30 mouse cellular contexts compared by ENCODE assay signal in the genomic region with DNA sequence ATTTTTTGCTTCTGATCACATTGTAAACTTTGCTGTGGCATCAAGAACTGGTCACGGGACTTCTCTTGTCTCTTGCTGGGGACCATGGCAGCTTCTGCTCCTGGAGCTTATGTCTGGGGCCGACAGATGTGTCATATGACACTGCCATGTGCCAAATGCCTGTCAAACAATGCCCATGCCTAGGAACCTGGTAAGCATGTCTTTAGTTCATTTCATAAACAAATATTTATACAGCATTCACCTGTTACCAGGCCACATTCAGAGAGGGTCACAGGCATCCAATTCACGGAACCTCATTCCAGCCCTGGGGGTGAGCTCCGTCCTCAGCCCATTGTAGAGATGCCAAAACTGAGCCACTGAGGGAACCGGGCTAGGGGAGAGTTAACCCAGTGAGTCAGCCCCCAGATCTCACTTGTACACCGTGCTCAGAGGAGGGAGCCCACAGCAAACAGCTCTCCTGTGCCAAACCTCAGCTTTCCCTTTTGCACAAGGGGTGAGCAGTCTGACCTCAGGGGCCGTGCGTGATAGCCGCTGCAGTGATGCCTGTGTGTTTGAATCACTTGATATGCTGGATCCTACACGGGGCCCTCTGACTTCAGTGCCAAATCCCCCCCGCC. TPM values are rescaled to one million over a fixed set of nuclear protein-coding genes. Genes with fewer than 3 reads are reported as not detected.
DNase-seq lines count a peak whose midpoint lies in the region; ATAC-seq and TF ChIP-seq lines count a peak whose summit lies in the region.
"Had no signal": no experiment of that assay in that cellular context is flagged by ENCODE, and none has a peak within 500 bp of the region (broad histone marks: within the 10 kb centered on the region; RNA-seq: fewer than 3 reads in every experiment).

No protein-coding gene starts in this region.

- H3K27me3 ChIP-seq in heart, embryonic 10.5 days (ENCODE audit: insufficient read depth, poor library complexity, severe bottlenecking), result no peaks in the 10 kb centered on the region
- H3K27me3 ChIP-seq in liver, postnatal 0 days (ENCODE audit: insufficient read depth, low read length), result no peaks in the 10 kb centered on the region
- H3K27me3 ChIP-seq in liver, embryonic 12.5 days (replicated peaks), result peaks cover 26% of the 10 kb centered on the region; the same call in 1 of the 2 replicates
- no peaks in the 10 kb centered on the region for H3K27me3 ChIP-seq in embryonic facial prominence, embryonic 10.5 days (replicated peaks; ENCODE audit: low read depth, poor library complexity, severe bottlenecking)
- H3K27me3 ChIP-seq: embryonic facial prominence, embryonic 13.5 days; limb, embryonic 12.5 days; midbrain, embryonic 15.5 days; stomach, embryonic 15.5 days had no signal

- TF ChIP-seq EP300 in liver, postnatal 0 days (IDR thresholded peaks at IDR 0.05; ENCODE audit: low read depth), result no peak

- no peak overlapping the region for H3K4me3 ChIP-seq in heart, embryonic 10.5 days
- no peak overlapping the region for H3K4me3 ChIP-seq in liver, postnatal 0 days (ENCODE audit: low read depth, low read length)
- no peak overlapping the region for H3K4me3 ChIP-seq in liver, embryonic 12.5 days
- no peak overlapping the region for H3K4me3 ChIP-seq in embryonic facial prominence, embryonic 10.5 days
- H3K4me3 ChIP-seq: embryonic facial prominence, embryonic 13.5 days; limb, embryonic 12.5 days; liver, embryonic 15.5 days; midbrain, embryonic 15.5 days; stomach, embryonic 15.5 days had no signal

- H3K27ac ChIP-seq in heart, embryonic 10.5 days, result peak overlapping the region; percentile 96
- no peak overlapping the region for H3K27ac ChIP-seq in liver, postnatal 0 days (ENCODE audit: low read depth)
- H3K27ac ChIP-seq in liver, embryonic 12.5 days, result no peak overlapping the region
- H3K27ac ChIP-seq in embryonic facial prominence, embryonic 10.5 days (replicated peaks), result peak overlapping the region; percentile 91
- H3K27ac ChIP-seq: embryonic facial prominence, embryonic 13.5 days; liver, embryonic 15.5 days; midbrain, embryonic 15.5 days; stomach, embryonic 15.5 days had no signal

- no peak for ATAC-seq in liver, postnatal 0 days
- ATAC-seq in liver, embryonic 12.5 days, result no peak
- ATAC-seq: forebrain, embryonic 16.5 days; midbrain, embryonic 15.5 days had no signal

- H3K4me1 ChIP-seq in heart, embryonic 10.5 days, result peaks cover 91% of the 10 kb centered on the region
- peaks cover 59% of the 10 kb centered on the region for H3K4me1 ChIP-seq in liver, postnatal 0 days (ENCODE audit: insufficient read depth)
- H3K4me1 ChIP-seq in liver, embryonic 12.5 days, result peaks cover 71% of the 10 kb centered on the region
- H3K4me1 ChIP-seq in embryonic facial prominence, embryonic 10.5 days, result peaks cover 93% of the 10 kb centered on the region

- peak overlapping the region; percentile 21; the same call in 1 of the 2 replicates for H3K9ac ChIP-seq in liver, postnatal 0 days (replicated peaks)
- no peak overlapping the region for H3K9ac ChIP-seq in liver, embryonic 12.5 days
- H3K9ac ChIP-seq: limb, embryonic 12.5 days; liver, embryonic 15.5 days; midbrain, embryonic 15.5 days; stomach, embryonic 15.5 days had no signal

- H3K36me3 ChIP-seq in heart, embryonic 10.5 days, result no peaks in the 10 kb centered on the region
- H3K36me3 ChIP-seq in liver, postnatal 0 days (replicated peaks; ENCODE audit: insufficient read depth, low read length), result no peaks in the 10 kb centered on the region
- H3K36me3 ChIP-seq in liver, embryonic 12.5 days, result no peaks in the 10 kb centered on the region
- no peaks in the 10 kb centered on the region for H3K36me3 ChIP-seq in embryonic facial prominence, embryonic 10.5 days (replicated peaks)
- H3K36me3 ChIP-seq: embryonic facial prominence, embryonic 13.5 days; limb, embryonic 12.5 days; liver, embryonic 15.5 days; midbrain, embryonic 15.5 days; stomach, embryonic 15.5 days had no signal

- peak; percentile 33 for DNase-seq in cerebellum, adult 11-12 months
- DNase-seq in cerebellum, adult 8-10 months, result no peak
- no peak for DNase-seq in heart, embryonic 10.5 days (ENCODE audit: low spot score)
- no peak for DNase-seq in heart, postnatal 4 days
- DNase-seq in liver, postnatal 0 days, result no peak
- no peak for DNase-seq in embryonic facial prominence, embryonic 10.5 days (ENCODE audit: low spot score)
- no peak for DNase-seq in adrenal gland, postnatal 14 days
- DNase-seq: adrenal gland, adult 8-10 months; kidney, adult 11 months; lung, postnatal 14 days; retina, postnatal 1 day; thymus, adult 2 months had no signal

- 81% methylated on average over 11 of the region's 11 CpGs for WGBS in heart, embryonic 10.5 days
- 71% methylated on average over 11 of the region's 11 CpGs for WGBS in liver, postnatal 0 days (ENCODE audit: insufficient replicate concordance)
- 69% methylated on average over 11 of the region's 11 CpGs for WGBS in liver, embryonic 12.5 days (ENCODE audit: insufficient replicate concordance)
- WGBS in embryonic facial prominence, embryonic 10.5 days, result 81% methylated on average over 11 of the region's 11 CpGs

- TF ChIP-seq CTCF in liver, postnatal 0 days (IDR thresholded peaks at IDR 0.05; ENCODE audit: low read depth), result no peak

- no peaks in the 10 kb centered on the region for H3K9me3 ChIP-seq in heart, embryonic 10.5 days
- no peaks in the 10 kb centered on the region for H3K9me3 ChIP-seq in liver, postnatal 0 days (ENCODE audit: low read length)
- H3K9me3 ChIP-seq in liver, embryonic 12.5 days (replicated peaks), result no peaks in the 10 kb centered on the region
- no peaks in the 10 kb centered on the region for H3K9me3 ChIP-seq in embryonic facial prominence, embryonic 10.5 days
- H3K9me3 ChIP-seq: embryonic facial prominence, embryonic 13.5 days; limb, embryonic 12.5 days; liver, embryonic 15.5 days; midbrain, embryonic 15.5 days; stomach, embryonic 15.5 days had no signal

- no peak overlapping the region for H3K4me2 ChIP-seq in liver, postnatal 0 days (ENCODE audit: low read depth, low read length)
- no peak overlapping the region for H3K4me2 ChIP-seq in liver, embryonic 12.5 days
- H3K4me2 ChIP-seq: embryonic facial prominence, embryonic 13.5 days; limb, embryonic 12.5 days; liver, embryonic 15.5 days; midbrain, embryonic 15.5 days; stomach, embryonic 15.5 days had no signal

RNA-seq across cellular contexts. Expression of gene Gm21969, which starts 19.2 kb away (rescaled TPM):
- polyA plus RNA-seq in heart, embryonic 10.5 days (2016; fragmentation: Nextera tagmentation; extraction: Ambion mirVana), result not detected in 2 replicates
- not detected for total RNA-seq in heart, postnatal 4 days (2021)
- 0.04 TPM in 1 of 2 replicates, not detected in the other for polyA plus RNA-seq in liver, postnatal 0 days (2015; fragmentation: Nextera tagmentation; extraction: Ambion mirVana)
- polyA plus RNA-seq in liver, embryonic 12.5 days (2016; fragmentation: Nextera tagmentation; extraction: Ambion mirVana), result not detected in 2 replicates
- polyA plus RNA-seq in embryonic facial prominence, embryonic 10.5 days (2016; fragmentation: Nextera tagmentation; extraction: Ambion mirVana), result not detected in 2 replicates
- total RNA-seq in adrenal gland, postnatal 14 days (2021), result not detected in 2 replicates
- total RNA-seq: CH12.LX; gastrocnemius, adult 8-10 months; granulocyte monocyte progenitor cell, adult 5-6 weeks; hematopoietic stem cell, adult 5-6 weeks; layer of hippocampus, postnatal 10 days; left cerebral cortex, adult 8-10 months; megakaryocyte, adult 5-6 weeks; MEL had no signal
- polyA plus RNA-seq: brain, embryonic 14.5 days; embryonic facial prominence, embryonic 13.5 days; forebrain, embryonic 16.5 days; kidney, embryonic 16.5 days; large intestine, adult 2 months; limb, embryonic 12.5 days; liver, embryonic 15.5 days; midbrain, embryonic 15.5 days; stomach, embryonic 15.5 days; thymus, adult 2 months had no signal

RNA-seq across cellular contexts. Expression of gene Aldh4a1, which starts 38.9 kb away (rescaled TPM):
- 28.0 and 28.3 TPM in 2 replicates for polyA plus RNA-seq in heart, embryonic 10.5 days (2016; fragmentation: Nextera tagmentation; extraction: Ambion mirVana)
- 10 to 100 TPM; 15.1 to 15.4 TPM for total RNA-seq in heart, postnatal 4 days (2021)
- polyA plus RNA-seq in liver, postnatal 0 days (2015; fragmentation: Nextera tagmentation; extraction: Ambion mirVana), result 81.2 and 86.3 TPM in 2 replicates
- polyA plus RNA-seq in liver, embryonic 12.5 days (2016; fragmentation: Nextera tagmentation; extraction: Ambion mirVana), result 49.4 and 52.0 TPM in 2 replicates
- polyA plus RNA-seq in embryonic facial prominence, embryonic 10.5 days (2016; fragmentation: Nextera tagmentation; extraction: Ambion mirVana), result 24.4 and 25.1 TPM in 2 replicates
- total RNA-seq in adrenal gland, postnatal 14 days (2021), result 54.4 and 97.6 TPM in 2 replicates

RNA-seq across cellular contexts. Expression of gene Iffo2, which starts 53.4 kb away (rescaled TPM):
- polyA plus RNA-seq in heart, embryonic 10.5 days (2016; fragmentation: Nextera tagmentation; extraction: Ambion mirVana), result 3.4 and 4.8 TPM in 2 replicates
- 10 to 100 TPM; 14.2 to 14.6 TPM for total RNA-seq in heart, postnatal 4 days (2021)
- polyA plus RNA-seq in liver, postnatal 0 days (2015; fragmentation: Nextera tagmentation; extraction: Ambion mirVana), result 1.2 and 2.0 TPM in 2 replicates
- polyA plus RNA-seq in liver, embryonic 12.5 days (2016; fragmentation: Nextera tagmentation; extraction: Ambion mirVana), result 1.8 and 2.3 TPM in 2 replicates
- polyA plus RNA-seq in embryonic facial prominence, embryonic 10.5 days (2016; fragmentation: Nextera tagmentation; extraction: Ambion mirVana), result 4.2 and 4.3 TPM in 2 replicates
- total RNA-seq in adrenal gland, postnatal 14 days (2021), result 14.8 and 15.5 TPM in 2 replicates

Comparison
In these comparisons a context has a peak if more than half of its experiments do, and no peak if none do; other contexts are left out.
1. H3K27ac ChIP-seq: peak in heart, embryonic 10.5 days (single experiment) and embryonic facial prominence, embryonic 10.5 days (single experiment); none in liver, postnatal 0 days (single experiment) and liver, embryonic 12.5 days (single experiment).